Mouse (Mus musculus): ENCODE measurements at regions not wholly inside any gene's neighbourhood (a gene's known extent, or its start where the extent isn't known, plus 50 kb on each side); places are given as distances from the start of the nearest gene placed in this dataset.

GRCm38 (mm10) chr3:58182299-58182698 is 232.2 kb upstream of the Tsc22d2 start:
- no peak for DNase-seq (ENCODE audit: low spot score)
- Histone ChIP-seq H3K27ac (no peak overlapping the region), H3K9me3 (ENCODE audit: control insufficient read depth, low read length) (no peaks in the 10 kb centered on the region), H3K9ac (no peak overlapping the region), H3K4me3 (replicated peaks; ENCODE audit: low read length) (no peak overlapping the region), H3K27me3 (ENCODE audit: control insufficient read depth, insufficient read depth, low read length) (no peaks in the 10 kb centered on the region), H3K4me2 (replicated peaks) (no peak overlapping the region), H3K36me3 (replicated peaks; ENCODE audit: control insufficient read depth, insufficient read depth) (no peaks in the 10 kb centered on the region), H3K4me1 (replicated peaks; ENCODE audit: control insufficient read depth, insufficient read depth, low read length) (no peaks in the 10 kb centered on the region)
- WGBS = 83% methylated on average over 4 of the region's 4 CpGs
- no peak for ATAC-seq (ENCODE audit: low FRiP score)

- H3K9me3 ChIP-seq (ENCODE audit: control insufficient read depth, low read length) = no peaks in the 10 kb centered on the region
- no peaks in the 10 kb centered on the region for H3K27me3 ChIP-seq (ENCODE audit: control insufficient read depth, insufficient read depth, low read length)
- no peaks in the 10 kb centered on the region for H3K4me1 ChIP-seq (replicated peaks; ENCODE audit: control insufficient read depth, insufficient read depth, low read length)
- ATAC-seq (ENCODE audit: low FRiP score) (no peak), DNase-seq (ENCODE audit: low spot score) (no peak)
- 52% methylated on average over 3 of the region's 3 CpGs for WGBS
- H3K27ac ChIP-seq = no peak overlapping the region
- H3K4me2 ChIP-seq (replicated peaks) = no peak overlapping the region
- no peak overlapping the region for H3K9ac ChIP-seq
- no peaks in the 10 kb centered on the region for H3K36me3 ChIP-seq (replicated peaks; ENCODE audit: control insufficient read depth, insufficient read depth)
- H3K4me3 ChIP-seq (replicated peaks; ENCODE audit: low read length) = no peak overlapping the region
Observed at GRCm38 (mm10) chr3:58183279-58183678, 231.2 kb upstream of the Tsc22d2 start.

- no peak overlapping the region for H3K9ac ChIP-seq
- H3K4me2 ChIP-seq (replicated peaks) = no peak overlapping the region
- H3K27ac ChIP-seq = no peak overlapping the region
- no peaks in the 10 kb centered on the region for H3K27me3 ChIP-seq (ENCODE audit: control insufficient read depth, insufficient read depth, low read length)
- no peaks in the 10 kb centered on the region for H3K36me3 ChIP-seq (replicated peaks; ENCODE audit: control insufficient read depth, insufficient read depth)
- H3K4me3 ChIP-seq (replicated peaks; ENCODE audit: low read length) = no peak overlapping the region
- DNase-seq (ENCODE audit: low spot score) (no peak), ATAC-seq (ENCODE audit: low FRiP score) (no peak)
- WGBS = 93% methylated on average over 6 of the region's 6 CpGs
- H3K4me1 ChIP-seq (replicated peaks; ENCODE audit: control insufficient read depth, insufficient read depth, low read length) = no peaks in the 10 kb centered on the region
- no peaks in the 10 kb centered on the region for H3K9me3 ChIP-seq (ENCODE audit: control insufficient read depth, low read length)
Observed at GRCm38 (mm10) chr3:58200462-58200861, 214.1 kb upstream of the Tsc22d2 start.

GRCm38 (mm10) chr3:58202816-58203215 is 211.7 kb upstream of the Tsc22d2 start:
- 80% methylated on average over 5 of the region's 5 CpGs for WGBS
- H3K9ac ChIP-seq = no peak overlapping the region
- H3K9me3 ChIP-seq (ENCODE audit: control insufficient read depth, low read length) = no peaks in the 10 kb centered on the region
- ATAC-seq (ENCODE audit: low FRiP score) = no peak
- H3K4me2 ChIP-seq (replicated peaks) = no peak overlapping the region
- no peaks in the 10 kb centered on the region for H3K27me3 ChIP-seq (ENCODE audit: control insufficient read depth, insufficient read depth, low read length)
- no peak overlapping the region for H3K4me3 ChIP-seq (replicated peaks; ENCODE audit: low read length)
- no peak overlapping the region for H3K27ac ChIP-seq
- DNase-seq (ENCODE audit: low spot score) = no peak
- H3K4me1 ChIP-seq (replicated peaks; ENCODE audit: control insufficient read depth, insufficient read depth, low read length) = no peaks in the 10 kb centered on the region
- H3K36me3 ChIP-seq (replicated peaks; ENCODE audit: control insufficient read depth, insufficient read depth) = no peaks in the 10 kb centered on the region

- no peak overlapping the region for H3K27ac ChIP-seq
- ATAC-seq (ENCODE audit: low FRiP score) (no peak), DNase-seq (ENCODE audit: low spot score) (no peak)
- H3K4me1 ChIP-seq (replicated peaks; ENCODE audit: control insufficient read depth, insufficient read depth, low read length) = no peaks in the 10 kb centered on the region
- H3K9me3 ChIP-seq (ENCODE audit: control insufficient read depth, low read length) = 0 out of 2 replicates have a peak, but pooled peaks cover under 1% of the 10 kb centered on the region
- no peak overlapping the region for H3K9ac ChIP-seq
- no peak overlapping the region for H3K4me3 ChIP-seq (replicated peaks; ENCODE audit: low read length)
- no peaks in the 10 kb centered on the region for H3K27me3 ChIP-seq (ENCODE audit: control insufficient read depth, insufficient read depth, low read length)
- H3K36me3 ChIP-seq (replicated peaks; ENCODE audit: control insufficient read depth, insufficient read depth) = no peaks in the 10 kb centered on the region
- no peak overlapping the region for H3K4me2 ChIP-seq (replicated peaks)
- 96% methylated on average over 2 of the region's 2 CpGs for WGBS
Observed at GRCm38 (mm10) chr3:58203806-58204205, 210.7 kb upstream of the Tsc22d2 start.

GRCm38 (mm10) chr3:58205526-58205925 is 209.0 kb upstream of the Tsc22d2 start:
- H3K27me3 ChIP-seq (ENCODE audit: control insufficient read depth, insufficient read depth, low read length) = no peaks in the 10 kb centered on the region
- ATAC-seq (ENCODE audit: low FRiP score) = no peak
- H3K36me3 ChIP-seq (replicated peaks; ENCODE audit: control insufficient read depth, insufficient read depth) = no peaks in the 10 kb centered on the region
- H3K4me2 ChIP-seq (replicated peaks) = no peak overlapping the region
- H3K9ac ChIP-seq = no peak overlapping the region
- H3K4me3 ChIP-seq (replicated peaks; ENCODE audit: low read length) = no peak overlapping the region
- no peaks in the 10 kb centered on the region for H3K4me1 ChIP-seq (replicated peaks; ENCODE audit: control insufficient read depth, insufficient read depth, low read length)
- H3K9me3 ChIP-seq (ENCODE audit: control insufficient read depth, low read length) = 0 out of 2 replicates have a peak, but pooled peaks cover 4% of the 10 kb centered on the region
- H3K27ac ChIP-seq = no peak overlapping the region
- no peak for DNase-seq (ENCODE audit: low spot score)
- WGBS = 99% methylated on average over 2 of the region's 2 CpGs

- no peak overlapping the region for H3K4me2 ChIP-seq (replicated peaks)
- no peak overlapping the region for H3K27ac ChIP-seq
- no peaks in the 10 kb centered on the region for H3K27me3 ChIP-seq (ENCODE audit: control insufficient read depth, insufficient read depth, low read length)
- 42% methylated on average over 5 of the region's 5 CpGs for WGBS
- H3K4me1 ChIP-seq (replicated peaks; ENCODE audit: control insufficient read depth, insufficient read depth, low read length) = no peaks in the 10 kb centered on the region
- 0 out of 2 replicates have a peak, but pooled peaks cover 4% of the 10 kb centered on the region for H3K9me3 ChIP-seq (ENCODE audit: control insufficient read depth, low read length)
- no peak overlapping the region for H3K4me3 ChIP-seq (replicated peaks; ENCODE audit: low read length)
- no peak for DNase-seq (ENCODE audit: low spot score)
- ATAC-seq (ENCODE audit: low FRiP score) = peak; percentile 34; the same call in 1 of the 2 replicates
- no peaks in the 10 kb centered on the region for H3K36me3 ChIP-seq (replicated peaks; ENCODE audit: control insufficient read depth, insufficient read depth)
- no peak overlapping the region for H3K9ac ChIP-seq
Observed at GRCm38 (mm10) chr3:58206776-58207398, 207.6 kb upstream of the Tsc22d2 start.

- Histone ChIP-seq H3K36me3 (replicated peaks; ENCODE audit: control insufficient read depth, insufficient read depth) (no peaks in the 10 kb centered on the region), H3K27ac (no peak overlapping the region), H3K4me1 (replicated peaks; ENCODE audit: control insufficient read depth, insufficient read depth, low read length) (no peaks in the 10 kb centered on the region), H3K9ac (no peak overlapping the region), H3K4me3 (replicated peaks; ENCODE audit: low read length) (no peak overlapping the region), H3K4me2 (replicated peaks) (no peak overlapping the region), H3K27me3 (ENCODE audit: control insufficient read depth, insufficient read depth, low read length) (no peaks in the 10 kb centered on the region), H3K9me3 (ENCODE audit: control insufficient read depth, low read length) (0 out of 2 replicates have a peak, but pooled peaks cover 4% of the 10 kb centered on the region)
- no peak for ATAC-seq (ENCODE audit: low FRiP score)
- DNase-seq (ENCODE audit: low spot score) = no peak
- 61% methylated on average over 3 of the region's 3 CpGs for WGBS
Observed at GRCm38 (mm10) chr3:58211016-58211415, 203.5 kb upstream of the Tsc22d2 start.

GRCm38 (mm10) chr3:58224696-58225095 is 189.8 kb upstream of the Tsc22d2 start:
- H3K4me3 ChIP-seq (replicated peaks; ENCODE audit: low read length) = no peak overlapping the region
- H3K27ac ChIP-seq = no peak overlapping the region
- no peak overlapping the region for H3K4me2 ChIP-seq (replicated peaks)
- H3K36me3 ChIP-seq (replicated peaks; ENCODE audit: control insufficient read depth, insufficient read depth) = no peaks in the 10 kb centered on the region
- no peaks in the 10 kb centered on the region for H3K27me3 ChIP-seq (ENCODE audit: control insufficient read depth, insufficient read depth, low read length)
- ATAC-seq (ENCODE audit: low FRiP score) (no peak), DNase-seq (ENCODE audit: low spot score) (no peak)
- H3K4me1 ChIP-seq (replicated peaks; ENCODE audit: control insufficient read depth, insufficient read depth, low read length) = no peaks in the 10 kb centered on the region
- no peaks in the 10 kb centered on the region for H3K9me3 ChIP-seq (ENCODE audit: control insufficient read depth, low read length)
- WGBS = 81% methylated on average over 2 of the region's 2 CpGs
- no peak overlapping the region for H3K9ac ChIP-seq
